Mouse (Mus musculus): ENCODE results near the gene Oxnad1. TPM values are rescaled to one million over a fixed set of nuclear protein-coding genes. Genes with fewer than 3 reads are reported as not detected.

Oxnad1 gene
- polyA plus RNA-seq, 1 experiment: 31.5 TPM

DNA sequence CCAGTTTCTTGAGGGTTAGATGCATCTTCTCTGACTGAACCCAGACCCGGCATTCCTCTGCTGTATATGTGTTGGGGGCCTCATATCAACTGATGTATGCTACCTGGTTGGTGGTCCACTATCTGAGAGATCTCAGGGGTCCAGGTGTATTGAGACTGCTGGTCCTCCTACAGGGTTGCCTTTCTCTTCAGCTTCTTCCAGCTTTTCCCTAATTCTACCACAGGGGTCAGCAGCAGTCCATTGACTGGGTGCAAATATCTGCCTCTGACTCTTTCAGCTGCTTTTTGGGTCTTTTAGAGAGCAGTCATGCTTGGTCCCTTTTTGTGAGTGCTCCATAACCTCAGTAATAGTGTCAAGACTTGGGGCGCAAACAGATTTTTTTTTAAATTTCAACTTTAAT lies 65.7 kb downstream of the Oxnad1 start:
- DNase-seq: no peak
- WGBS: 89% methylated on average over 2 of the region's 2 CpGs
- no peak overlapping the region for H3K4me3 ChIP-seq (replicated peaks; ENCODE audit: insufficient read depth, low read depth, low read length)
- no peak overlapping the region for H3K27ac ChIP-seq (ENCODE audit: insufficient read depth, low read length)
- no peaks in the 10 kb centered on the region for H3K27me3 ChIP-seq (ENCODE audit: control insufficient read depth, insufficient read depth, low read length)
- TF ChIP-seq CTCF (IDR thresholded peaks at IDR 0.05; ENCODE audit: borderline replicate concordance, insufficient read depth, low read depth, low read length) (no peak), POLR2A (IDR thresholded peaks at IDR 0.05; ENCODE audit: borderline replicate concordance, insufficient read depth, low read length) (no peak)
- no peaks in the 10 kb centered on the region for H3K4me1 ChIP-seq (ENCODE audit: control insufficient read depth, insufficient read depth, low read length)

DNA sequence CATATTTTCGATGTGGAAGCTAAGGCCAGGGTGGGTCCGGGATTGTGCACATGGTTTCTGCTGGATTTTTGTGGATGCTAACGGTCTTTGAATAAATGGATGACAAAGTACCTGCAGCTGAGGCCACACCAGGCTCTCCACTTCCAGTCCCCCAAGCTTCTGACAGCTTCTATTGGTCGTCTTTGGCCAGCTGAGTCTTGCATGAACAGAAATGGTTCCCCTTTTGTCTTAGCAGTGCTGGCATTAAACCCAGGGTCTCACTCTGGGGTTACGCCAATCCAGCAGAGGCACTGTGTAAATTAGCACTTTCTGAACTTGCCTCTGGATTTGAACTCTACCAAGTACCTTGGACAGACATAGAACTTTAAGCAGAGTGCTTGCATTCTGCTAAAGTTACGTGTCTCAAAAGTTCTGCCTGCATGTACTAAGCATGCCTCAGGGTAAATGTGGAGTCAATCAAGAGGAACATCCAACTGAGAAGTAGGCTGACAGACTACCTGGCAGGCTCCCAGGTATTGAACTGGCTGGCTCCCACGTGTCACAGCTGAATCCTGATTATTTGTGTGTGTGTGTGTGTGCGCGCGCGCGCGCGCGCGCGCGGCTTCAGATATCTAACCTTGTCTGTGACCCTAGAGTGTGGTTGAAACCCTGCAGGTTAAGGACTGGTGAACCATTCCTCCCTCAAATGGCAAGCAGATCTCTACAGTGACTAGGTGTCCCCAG lies 67.2 kb downstream of the Oxnad1 start:
- WGBS: 84% methylated on average over 18 of the region's 18 CpGs
- Histone ChIP-seq H3K4me1 (ENCODE audit: control insufficient read depth, insufficient read depth, low read length) (no peaks in the 10 kb centered on the region), H3K4me3 (replicated peaks; ENCODE audit: insufficient read depth, low read depth, low read length) (no peak overlapping the region), H3K27me3 (ENCODE audit: control insufficient read depth, insufficient read depth, low read length) (no peaks in the 10 kb centered on the region), H3K27ac (ENCODE audit: insufficient read depth, low read length) (no peak overlapping the region)
- no peak for DNase-seq
- TF ChIP-seq CTCF (IDR thresholded peaks at IDR 0.05; ENCODE audit: borderline replicate concordance, insufficient read depth, low read depth, low read length): no peak
- TF ChIP-seq POLR2A (IDR thresholded peaks at IDR 0.05; ENCODE audit: borderline replicate concordance, insufficient read depth, low read length): no peak

Other genes starting within 250 kb of the Oxnad1 start
- 14.5 and 16.7 TPM in 2 replicates for gene Galnt15, start 56.4 kb upstream of the Oxnad1 start, polyA plus RNA-seq (2012; rRNA removed)
- 54.6 and 58.3 TPM in 2 replicates for gene Dph3, start 355 bp downstream of the Oxnad1 start, polyA plus RNA-seq (2012; rRNA removed)
- gene Msmb, start 56.6 kb downstream of the Oxnad1 start, polyA plus RNA-seq (2012; rRNA removed): not detected in 2 replicates
- 69.7 and 78.5 TPM in 2 replicates for gene Ncoa4, start 74.5 kb downstream of the Oxnad1 start, polyA plus RNA-seq (2012; rRNA removed)
- 178 and 182 TPM in 2 replicates for gene Timm23, start 116.5 kb downstream of the Oxnad1 start, polyA plus RNA-seq (2012; rRNA removed)
- 16.1 and 16.5 TPM in 2 replicates for gene Parg, start 116.6 kb downstream of the Oxnad1 start, polyA plus RNA-seq (2012; rRNA removed)
- 91.2 and 94.7 TPM in 2 replicates for gene Ogdhl, start 236.6 kb downstream of the Oxnad1 start, polyA plus RNA-seq (2012; rRNA removed)